Mouse (Mus musculus) hindbrain, embryonic 12.5 days (tissue): ENCODE results near the gene Xylt1. TPM values are rescaled to one million over a fixed set of nuclear protein-coding genes. Genes with fewer than 3 reads are reported as not detected.

ENCODE experiments used
- ATAC-seq: fragments of 200-750 bp; cut with Nextera tagmentation; 2 replicates; pipeline ENCODE4 v1.8.0; 2017; ENCODE audit warnings: moderate TSS enrichment; ENCODE audit not compliant: low FRiP score
- H3K27ac ChIP-seq: fragments of 300-500 bp; sonication (generic); 2 replicates; pipeline ENCODE4 v1.5.1; 2016; ENCODE audit warnings: mild to moderate bottlenecking
- H3K27me3 ChIP-seq: fragments of 300-500 bp; sonication (generic); 2 replicates; pipeline ENCODE4 v1.6.1; 2016; ENCODE audit warnings: mild to moderate bottlenecking
- H3K36me3 ChIP-seq: fragments of 300-500 bp; sonication (generic); 2 replicates; pipeline ENCODE4 v1.6.1; 2016; ENCODE audit warnings: mild to moderate bottlenecking
- H3K4me1 ChIP-seq: fragments of 300-500 bp; sonication (generic); 2 replicates; pipeline ENCODE4 v1.6.1; 2016
- H3K4me2 ChIP-seq: fragments of 300-500 bp; sonication (generic); replicated peaks from 2 replicates; pipeline ENCODE4 v1.6.1; 2016; ENCODE audit warnings: mild to moderate bottlenecking
- H3K4me3 ChIP-seq: fragments of 300-500 bp; sonication (generic); 2 replicates; pipeline ENCODE4 v1.5.1; 2016; ENCODE audit warnings: mild to moderate bottlenecking
- H3K9ac ChIP-seq: fragments of 300-500 bp; sonication (generic); 2 replicates; pipeline ENCODE4 v1.6.1; 2016; ENCODE audit warnings: mild to moderate bottlenecking, moderate library complexity
- H3K9me3 ChIP-seq: fragments of 300-500 bp; sonication (generic); replicated peaks from 2 replicates; pipeline ENCODE4 v1.6.1; 2016; ENCODE audit warnings: mild to moderate bottlenecking
- WGBS: fragments of 180-500 bp; shearing (Covaris S2); methylation state at CpG from one replicate; pipeline ENCODE4 v1.1.7; 2016; 5-methylcytosine and 5-hydroxymethylcytosine counted together
- polyA plus RNA-seq: library from polyadenylated mRNA; unstranded; fragments of >200 nt; fragmentation: Nextera tagmentation; extraction: Ambion mirVana; gene quantifications from 2 replicates; pipeline ENCODE4 v1.2.1, GENCODE M21; 2016

Gene Xylt1
- 2.4 and 3.6 TPM in 2 replicates for polyA plus RNA-seq

DNA sequence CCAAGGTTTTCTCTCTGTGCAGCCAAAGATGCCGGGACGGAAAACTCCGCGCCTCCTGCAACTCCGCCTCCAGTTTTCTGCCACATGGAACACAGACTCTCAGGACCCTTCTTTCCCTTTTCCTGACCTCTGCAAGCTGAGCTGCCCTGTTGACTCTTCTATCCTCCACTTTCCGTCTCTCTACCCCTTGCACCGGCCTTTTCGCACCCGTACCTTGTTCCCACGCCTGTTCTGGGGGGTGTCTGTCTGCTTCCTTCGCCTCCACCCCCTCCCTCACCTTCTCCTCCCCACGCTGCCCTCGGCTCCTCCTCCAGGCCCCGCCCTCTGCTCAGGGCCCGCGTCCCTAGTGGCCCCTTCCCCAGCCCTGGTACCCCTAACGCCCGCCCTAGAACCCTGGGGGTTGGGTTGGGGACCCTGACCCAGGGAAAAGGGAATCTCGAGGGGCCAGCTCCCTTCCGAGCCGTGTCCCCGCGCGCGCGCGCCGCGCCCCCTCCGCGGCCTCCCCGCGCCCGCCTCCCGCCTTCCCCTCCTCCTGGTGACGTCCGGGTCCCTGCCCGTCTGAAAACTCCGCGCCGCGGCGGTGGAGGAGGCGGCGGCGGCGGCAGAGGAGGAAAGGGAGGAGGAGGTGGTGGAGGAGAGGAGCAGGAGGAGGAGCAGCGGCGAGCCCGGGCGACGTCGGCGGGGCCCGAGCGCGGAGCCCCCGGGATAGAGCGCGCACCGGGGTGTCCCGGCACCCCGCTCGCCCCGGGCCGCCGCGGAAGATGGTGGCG lies at the start of gene Xylt1:
TSS of gene Xylt1 (plus strand) at position 562 of the 770 bp plus-strand sequence.
- peak within 1 kb of the TSS; percentile 79 for H3K9ac ChIP-seq
- peak; percentile 86 for ATAC-seq
- H3K27me3 ChIP-seq, result peaks cover 14% of the 10 kb centered on the region; the same call in 1 of the 2 replicates
- no peaks in the 10 kb centered on the region for H3K36me3 ChIP-seq
- WGBS, result under 1% methylated on average over 55 of the region's 69 CpGs
- H3K4me3 ChIP-seq, result peak within 1 kb of the TSS; percentile 65
- peak within 1 kb of the TSS; percentile 84 for H3K27ac ChIP-seq
- H3K9me3 ChIP-seq, result no peaks in the 10 kb centered on the region
- H3K4me1 ChIP-seq, result peaks cover 19% of the 10 kb centered on the region; the same call in 1 of the 2 replicates
- H3K4me2 ChIP-seq, result peak within 1 kb of the TSS; percentile 84

DNA sequence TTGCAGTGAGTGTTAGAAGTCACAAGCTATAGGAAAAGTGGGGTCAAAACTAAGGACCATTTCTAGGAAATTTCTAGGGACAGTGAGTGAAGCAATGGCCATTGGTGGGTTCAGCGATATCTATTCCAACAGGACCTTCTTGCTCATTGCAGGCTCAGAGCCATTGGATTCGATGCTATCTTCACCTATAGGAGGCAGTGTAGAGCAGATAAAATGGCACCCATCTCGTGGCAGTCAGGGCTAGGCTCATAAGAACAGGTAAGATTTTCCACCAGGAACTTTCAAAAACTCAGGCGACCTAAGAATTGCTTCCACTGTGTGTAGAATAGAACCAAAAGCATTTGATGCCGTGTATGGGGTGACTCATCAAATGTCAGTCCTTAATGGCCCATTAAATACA lies 46.8 kb upstream of the Xylt1 start:
- Histone ChIP-seq H3K27me3 (no peaks in the 10 kb centered on the region), H3K9ac (no peak overlapping the region), H3K4me2 (no peak overlapping the region), H3K36me3 (no peaks in the 10 kb centered on the region), H3K27ac (no peak overlapping the region), H3K4me1 (no peaks in the 10 kb centered on the region), H3K4me3 (no peak overlapping the region), H3K9me3 (no peaks in the 10 kb centered on the region)
- WGBS, result 85% methylated on average over 5 of the region's 5 CpGs
- ATAC-seq, result no peak

DNA sequence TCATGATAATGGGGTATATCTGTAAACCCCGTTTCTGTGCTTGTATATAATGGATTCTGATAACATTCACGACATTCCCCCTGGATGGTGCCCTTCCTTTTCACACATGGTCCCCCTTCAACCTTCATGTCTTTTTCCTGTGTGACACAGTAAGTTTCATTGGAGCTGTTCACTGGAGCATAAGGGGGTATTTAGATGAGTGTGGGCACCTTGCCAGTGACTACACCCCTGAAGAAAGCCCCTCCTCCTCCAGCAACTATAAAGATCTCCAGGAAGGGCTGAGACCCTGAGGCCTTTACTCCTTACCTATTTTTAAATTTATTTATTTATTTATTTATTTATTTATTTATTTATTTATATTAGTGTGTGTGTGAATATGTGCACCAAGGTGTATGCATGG lies 24.5 kb upstream of the Xylt1 start:
- 70% methylated on average over 2 of the region's 2 CpGs for WGBS
- H3K9ac ChIP-seq, result no peak overlapping the region
- no peak overlapping the region for H3K4me2 ChIP-seq
- no peaks in the 10 kb centered on the region for H3K27me3 ChIP-seq
- H3K9me3 ChIP-seq, result no peaks in the 10 kb centered on the region
- no peak overlapping the region for H3K27ac ChIP-seq
- ATAC-seq, result no peak
- H3K36me3 ChIP-seq, result no peaks in the 10 kb centered on the region
- no peak overlapping the region for H3K4me3 ChIP-seq
- H3K4me1 ChIP-seq, result no peaks in the 10 kb centered on the region

DNA sequence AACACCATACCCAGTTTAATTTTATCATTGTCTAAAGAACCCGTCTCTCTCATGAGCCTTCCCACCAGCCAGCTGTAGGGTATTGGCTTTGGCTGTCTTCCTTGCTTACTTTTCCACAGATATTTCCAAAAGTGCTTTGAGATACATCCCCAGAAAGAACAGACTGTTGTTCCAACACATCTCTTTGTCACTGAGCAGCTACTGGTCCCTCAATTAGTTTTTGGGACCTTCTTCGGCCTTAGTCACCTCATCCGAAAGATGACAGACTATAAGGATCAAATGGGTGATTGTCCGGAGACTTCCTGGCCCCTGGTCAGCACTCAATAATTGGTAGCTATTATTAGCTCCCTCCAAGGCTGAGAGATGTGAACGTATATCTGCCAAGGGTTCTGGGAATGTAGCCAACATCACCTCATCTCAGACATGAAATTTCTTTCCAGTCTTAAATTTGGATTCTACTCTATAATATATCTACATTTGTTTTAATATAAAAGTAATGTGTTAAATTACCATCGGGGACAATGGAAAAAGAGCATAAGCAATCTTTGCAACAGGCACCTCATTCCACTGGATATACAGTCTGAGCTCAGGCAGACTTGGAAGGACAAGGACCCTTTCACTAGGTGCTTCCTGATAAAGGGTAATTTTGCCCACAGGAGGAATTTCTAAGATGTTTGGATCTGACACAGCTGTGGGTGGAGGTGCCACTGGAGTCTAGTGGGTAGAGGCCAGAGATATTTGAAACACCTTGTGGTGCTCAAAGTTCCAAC lies 23.2 kb upstream of the Xylt1 start:
- no peaks in the 10 kb centered on the region for H3K27me3 ChIP-seq
- WGBS, result 82% methylated on average over 6 of the region's 6 CpGs
- no peaks in the 10 kb centered on the region for H3K4me1 ChIP-seq
- H3K9me3 ChIP-seq, result no peaks in the 10 kb centered on the region
- H3K4me2 ChIP-seq, result no peak overlapping the region
- H3K9ac ChIP-seq, result no peak overlapping the region
- H3K4me3 ChIP-seq, result no peak overlapping the region
- H3K36me3 ChIP-seq, result no peaks in the 10 kb centered on the region
- no peak for ATAC-seq
- no peak overlapping the region for H3K27ac ChIP-seq

DNA sequence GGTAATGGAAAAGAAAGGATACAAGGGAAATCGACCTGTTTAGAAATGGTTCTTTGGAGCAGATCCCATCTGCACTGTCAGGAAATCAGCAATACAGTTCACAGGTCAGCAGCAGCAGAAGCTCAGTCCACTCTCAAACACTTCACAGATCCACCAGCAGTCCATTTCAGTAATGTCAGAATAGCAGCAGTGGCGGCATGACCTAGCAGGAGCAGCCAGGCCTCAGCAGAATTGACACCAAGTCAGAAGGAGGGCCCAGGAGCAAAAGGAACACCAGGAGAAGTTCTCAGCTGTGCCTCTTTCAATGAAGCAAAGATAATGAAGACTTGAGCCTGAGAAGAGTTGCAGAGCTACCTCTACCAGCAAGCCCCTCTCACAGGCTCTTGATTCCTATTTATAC lies 19.5 kb upstream of the Xylt1 start:
- no peaks in the 10 kb centered on the region for H3K36me3 ChIP-seq
- no peak overlapping the region for H3K4me2 ChIP-seq
- WGBS, result 89% methylated on average over 2 of the region's 2 CpGs
- no peaks in the 10 kb centered on the region for H3K4me1 ChIP-seq
- H3K9me3 ChIP-seq, result no peaks in the 10 kb centered on the region
- H3K4me3 ChIP-seq, result no peak overlapping the region
- ATAC-seq, result no peak
- H3K27me3 ChIP-seq, result no peaks in the 10 kb centered on the region
- no peak overlapping the region for H3K27ac ChIP-seq
- no peak overlapping the region for H3K9ac ChIP-seq

DNA sequence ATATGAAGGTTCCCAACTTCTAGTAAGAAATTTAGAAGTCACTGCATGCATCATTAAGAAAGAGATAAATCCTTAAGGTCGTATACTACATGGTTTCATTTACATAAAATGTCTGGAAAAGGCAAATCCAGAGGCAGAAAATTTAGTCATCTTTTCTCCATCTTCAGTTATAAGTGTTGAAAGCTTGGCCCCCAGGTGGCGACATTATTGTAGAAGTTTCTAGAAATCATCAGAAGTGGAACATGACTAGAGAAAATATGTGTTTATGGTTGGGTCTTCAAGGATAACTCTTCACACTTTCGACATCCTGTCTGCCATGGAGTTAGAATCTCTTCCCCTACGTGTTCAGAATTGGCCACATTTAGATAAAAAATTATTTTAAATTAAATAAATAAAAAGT lies 18.3 kb upstream of the Xylt1 start:
- Histone ChIP-seq H3K27me3 (no peaks in the 10 kb centered on the region), H3K4me3 (no peak overlapping the region), H3K9me3 (no peaks in the 10 kb centered on the region), H3K27ac (no peak overlapping the region), H3K9ac (no peak overlapping the region), H3K4me2 (no peak overlapping the region), H3K4me1 (no peaks in the 10 kb centered on the region), H3K36me3 (no peaks in the 10 kb centered on the region)
- 90% methylated on average over 4 of the region's 4 CpGs for WGBS
- no peak for ATAC-seq

DNA sequence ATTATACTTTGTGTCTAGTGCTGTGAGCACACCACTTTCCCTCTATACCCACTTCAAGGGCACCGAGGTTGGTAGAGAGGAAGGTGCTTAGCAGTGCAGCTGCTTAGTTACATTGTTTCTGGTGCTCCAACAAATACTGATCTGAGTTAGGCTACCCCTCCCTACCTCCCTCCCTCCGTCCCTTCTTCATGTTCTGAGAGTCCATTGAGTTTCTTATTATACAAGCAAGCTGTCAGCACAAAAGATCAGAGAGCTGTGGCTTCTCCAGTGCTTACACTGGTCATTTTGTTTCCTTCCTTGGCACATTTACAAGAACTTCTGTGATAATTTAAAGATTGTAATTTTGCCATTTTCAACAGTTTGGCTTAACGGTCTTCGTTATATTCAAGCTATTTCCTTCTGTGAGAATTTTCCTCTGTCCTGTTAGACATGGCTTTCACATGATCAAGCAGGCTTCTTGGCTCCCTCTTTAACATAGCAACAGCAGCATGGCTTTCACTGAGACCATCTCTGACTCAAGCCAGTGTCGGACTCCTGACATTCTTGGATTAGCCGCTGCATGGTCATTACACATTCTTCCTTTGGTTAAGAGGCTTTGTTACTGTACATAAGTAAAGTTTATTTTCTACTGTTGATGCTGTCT lies 12.0 kb upstream of the Xylt1 start:
- H3K4me2 ChIP-seq, result no peak overlapping the region
- no peaks in the 10 kb centered on the region for H3K4me1 ChIP-seq
- no peak overlapping the region for H3K27ac ChIP-seq
- WGBS, result 71% methylated on average over 6 of the region's 6 CpGs
- H3K27me3 ChIP-seq, result no peaks in the 10 kb centered on the region
- ATAC-seq, result no peak
- H3K9me3 ChIP-seq, result no peaks in the 10 kb centered on the region
- no peak overlapping the region for H3K4me3 ChIP-seq
- no peak overlapping the region for H3K9ac ChIP-seq
- H3K36me3 ChIP-seq, result no peaks in the 10 kb centered on the region

DNA sequence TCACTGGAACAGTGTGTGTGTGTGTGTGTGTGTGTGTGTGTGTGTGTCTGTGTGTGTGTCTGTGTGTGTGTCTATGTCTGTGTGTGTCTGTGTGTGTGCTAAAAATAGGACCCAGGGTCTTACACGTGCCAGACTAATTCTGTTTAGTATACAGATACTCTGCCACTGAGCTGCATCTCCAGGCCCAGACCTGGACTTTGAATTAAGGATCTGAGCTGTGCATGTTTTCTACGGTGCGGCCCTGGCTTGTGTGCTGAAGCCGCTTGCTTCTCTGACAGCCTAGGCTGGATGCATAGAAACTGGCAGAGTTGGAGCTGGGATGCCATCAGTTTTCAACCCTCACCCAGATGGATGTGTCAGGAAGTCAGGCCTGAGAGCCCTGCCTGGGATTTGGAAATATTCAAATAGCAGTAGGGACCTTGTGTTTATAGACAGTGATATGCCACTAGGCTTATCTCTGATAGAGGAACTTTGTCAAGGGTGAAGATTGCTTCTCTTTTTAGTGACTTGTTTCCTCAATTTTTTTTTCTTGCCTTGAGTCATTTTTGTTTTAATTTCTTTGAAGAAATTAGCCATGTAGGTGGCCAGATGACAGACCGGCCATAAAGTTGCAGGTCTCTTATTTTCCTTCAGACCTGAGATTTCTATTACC lies 11.4 kb upstream of the Xylt1 start:
- Histone ChIP-seq H3K36me3 (no peaks in the 10 kb centered on the region), H3K27me3 (no peaks in the 10 kb centered on the region), H3K4me2 (no peak overlapping the region), H3K27ac (no peak overlapping the region), H3K4me3 (no peak overlapping the region), H3K4me1 (no peaks in the 10 kb centered on the region), H3K9ac (no peak overlapping the region), H3K9me3 (no peaks in the 10 kb centered on the region)
- ATAC-seq, result no peak
- WGBS, result 88% methylated on average over 5 of the region's 5 CpGs

DNA sequence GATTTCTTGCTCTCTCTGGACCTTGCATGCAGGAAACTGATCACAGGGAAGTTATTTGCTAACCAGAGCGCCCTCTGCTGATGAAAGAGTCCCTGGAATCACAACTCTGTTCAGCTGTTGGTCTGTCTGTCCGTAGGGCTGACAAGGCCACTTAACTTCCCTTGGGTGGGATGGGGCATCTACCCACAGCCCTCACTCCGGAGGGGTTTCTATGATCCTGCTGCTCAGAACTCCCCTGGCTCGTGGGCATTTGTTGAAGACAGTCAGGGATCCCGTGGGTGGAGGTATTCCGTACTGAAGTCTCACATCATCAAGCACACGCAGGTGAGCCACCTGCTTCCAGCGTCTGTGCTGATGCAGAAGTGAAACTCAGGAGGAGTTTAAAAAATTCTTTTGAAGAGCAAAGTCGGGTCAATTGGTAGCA lies 4.9 kb upstream of the Xylt1 start:
- Histone ChIP-seq H3K4me1 (peaks cover 6% of the 10 kb centered on the region; the same call in 1 of the 2 replicates), H3K36me3 (no peaks in the 10 kb centered on the region), H3K4me2 (no peak overlapping the region), H3K9ac (no peak overlapping the region), H3K9me3 (no peaks in the 10 kb centered on the region), H3K27me3 (peaks cover 14% of the 10 kb centered on the region; the same call in 1 of the 2 replicates), H3K27ac (no peak overlapping the region), H3K4me3 (no peak overlapping the region)
- ATAC-seq, result no peak
- WGBS, result 38% methylated on average over 9 of the region's 9 CpGs

DNA sequence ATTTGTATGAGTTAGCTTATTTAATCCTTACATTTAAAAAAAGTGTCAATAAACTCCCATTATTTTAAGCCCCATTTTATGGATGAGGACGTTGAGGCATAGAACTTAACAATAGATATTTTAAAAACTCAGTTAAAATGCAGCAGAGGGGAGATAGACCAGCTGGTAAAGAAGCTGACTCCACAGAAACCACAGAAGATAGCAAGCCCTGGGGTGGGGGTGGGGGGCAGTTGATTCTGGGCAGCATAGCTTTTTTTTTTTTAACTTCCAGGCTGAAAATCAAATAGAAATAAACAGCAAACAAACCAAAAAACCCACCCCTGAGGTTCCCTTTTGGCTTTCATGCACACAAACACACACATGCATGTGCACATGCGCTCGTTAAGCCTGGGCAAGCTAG lies 3.6 kb upstream of the Xylt1 start:
- ATAC-seq, result no peak
- Histone ChIP-seq H3K9me3 (no peaks in the 10 kb centered on the region), H3K27me3 (peaks cover 14% of the 10 kb centered on the region; the same call in 1 of the 2 replicates), H3K4me3 (no peak overlapping the region), H3K27ac (no peak overlapping the region), H3K36me3 (no peaks in the 10 kb centered on the region), H3K9ac (no peak overlapping the region), H3K4me1 (peaks cover 10% of the 10 kb centered on the region; the same call in 1 of the 2 replicates), H3K4me2 (no peak overlapping the region)
- WGBS, result 72% methylated on average over 3 of the region's 3 CpGs

DNA sequence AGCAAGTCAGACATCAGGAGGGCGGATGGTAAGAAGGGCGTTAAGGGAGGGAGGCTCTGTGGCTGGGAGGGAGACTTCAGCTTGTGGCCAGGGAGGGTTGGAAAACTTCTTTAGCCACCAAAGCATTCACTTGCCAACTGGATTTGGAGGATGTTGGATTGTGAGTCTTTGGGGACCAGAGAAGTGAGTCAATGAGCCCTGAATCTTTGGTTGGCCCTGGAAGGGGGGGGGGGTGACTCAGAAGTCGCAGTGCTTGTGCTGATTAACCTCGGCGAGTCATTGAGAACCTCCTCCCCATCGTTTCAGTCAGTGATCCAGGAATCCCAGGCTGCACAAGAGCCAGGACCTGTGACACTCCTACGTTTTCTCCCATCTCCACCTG lies 752 bp upstream of the Xylt1 start:
- H3K9ac ChIP-seq, result peak overlapping the region; percentile 79
- peaks cover 14% of the 10 kb centered on the region; the same call in 1 of the 2 replicates for H3K27me3 ChIP-seq
- WGBS, result 5% methylated on average over 7 of the region's 7 CpGs
- H3K9me3 ChIP-seq, result no peaks in the 10 kb centered on the region
- ATAC-seq, result no peak
- peak overlapping the region; percentile 84 for H3K4me2 ChIP-seq
- H3K4me1 ChIP-seq, result peaks cover 19% of the 10 kb centered on the region; the same call in 1 of the 2 replicates
- no peak overlapping the region for H3K27ac ChIP-seq
- peak overlapping the region; percentile 65 for H3K4me3 ChIP-seq
- no peaks in the 10 kb centered on the region for H3K36me3 ChIP-seq
